Mouse (Mus musculus): Measurements from ENCODE around the gene Rac1. TPM values are rescaled to one million over a fixed set of nuclear protein-coding genes. Genes with fewer than 3 reads are reported as not detected.

The Rac1 gene
- polyA plus RNA-seq, 1 experiment from 2014 or later = 480 TPM

- no peaks in the 10 kb centered on the region for H3K36me3 ChIP-seq (ENCODE audit: control insufficient read depth, insufficient read depth, low read length)
- no peaks in the 10 kb centered on the region for H3K4me1 ChIP-seq (ENCODE audit: control insufficient read depth, insufficient read depth, low read length)
- no peak overlapping the region for H3K9ac ChIP-seq (ENCODE audit: low read length)
- WGBS = 89% methylated on average over 4 of the region's 4 CpGs
- H3K4me2 ChIP-seq = no peak overlapping the region
- no peaks in the 10 kb centered on the region for H3K27me3 ChIP-seq (ENCODE audit: control insufficient read depth, insufficient read depth, low read length)
- no peak overlapping the region for H3K4me3 ChIP-seq (ENCODE audit: low read depth, low read length)
- no peak for DNase-seq (ENCODE audit: low spot score, missing footprints)
- H3K9me3 ChIP-seq (ENCODE audit: control insufficient read depth, low read length) = no peaks in the 10 kb centered on the region
- H3K27ac ChIP-seq (ENCODE audit: low read depth, low read length) = no peak overlapping the region
- ATAC-seq (ENCODE audit: low FRiP score) = no peak
Measured at GRCm38 (mm10) chr5:143534922-143535321, 7.1 kb upstream of the Rac1 start.

GRCm38 (mm10) chr5:143530715-143531114, 2.9 kb upstream of the Rac1 start:
- Histone ChIP-seq H3K27ac (ENCODE audit: low read depth, low read length) (no peak overlapping the region), H3K4me1 (ENCODE audit: control insufficient read depth, insufficient read depth, low read length) (peaks cover 10% of the 10 kb centered on the region), H3K9ac (ENCODE audit: low read length) (no peak overlapping the region), H3K27me3 (ENCODE audit: control insufficient read depth, insufficient read depth, low read length) (no peaks in the 10 kb centered on the region), H3K36me3 (ENCODE audit: control insufficient read depth, insufficient read depth, low read length) (no peaks in the 10 kb centered on the region), H3K4me2 (no peak overlapping the region), H3K4me3 (ENCODE audit: low read depth, low read length) (no peak overlapping the region), H3K9me3 (ENCODE audit: control insufficient read depth, low read length) (no peaks in the 10 kb centered on the region)
- ATAC-seq (ENCODE audit: low FRiP score) (no peak), DNase-seq (ENCODE audit: low spot score, missing footprints) (no peak)
- WGBS = 76% methylated on average over 7 of the region's 7 CpGs

GRCm38 (mm10) chr5:143528308-143528683, 460 bp upstream of the Rac1 start:
- peaks cover 12% of the 10 kb centered on the region for H3K4me1 ChIP-seq (ENCODE audit: control insufficient read depth, insufficient read depth, low read length)
- DNase-seq (ENCODE audit: low spot score, missing footprints) = no peak
- H3K9ac ChIP-seq (ENCODE audit: low read length) = peak overlapping the region; percentile 98
- H3K36me3 ChIP-seq (ENCODE audit: control insufficient read depth, insufficient read depth, low read length) = no peaks in the 10 kb centered on the region
- H3K4me3 ChIP-seq (ENCODE audit: low read depth, low read length) = peak overlapping the region; percentile 98
- no peaks in the 10 kb centered on the region for H3K9me3 ChIP-seq (ENCODE audit: control insufficient read depth, low read length)
- WGBS = 20% methylated on average over 7 of the region's 7 CpGs
- H3K4me2 ChIP-seq = peak overlapping the region; percentile 91
- no peaks in the 10 kb centered on the region for H3K27me3 ChIP-seq (ENCODE audit: control insufficient read depth, insufficient read depth, low read length)
- H3K27ac ChIP-seq (ENCODE audit: low read depth, low read length) = peak overlapping the region; percentile 17; the same call in 1 of the 2 replicates
- ATAC-seq (ENCODE audit: low FRiP score) = peak; percentile 0; the same call in 1 of the 2 replicates

- Histone ChIP-seq H3K27ac (ENCODE audit: low read depth, low read length) (no peak overlapping the region), H3K36me3 (ENCODE audit: control insufficient read depth, insufficient read depth, low read length) (no peaks in the 10 kb centered on the region), H3K9me3 (ENCODE audit: control insufficient read depth, low read length) (no peaks in the 10 kb centered on the region), H3K27me3 (ENCODE audit: control insufficient read depth, insufficient read depth, low read length) (no peaks in the 10 kb centered on the region), H3K4me1 (ENCODE audit: control insufficient read depth, insufficient read depth, low read length) (peaks cover 12% of the 10 kb centered on the region), H3K4me3 (ENCODE audit: low read depth, low read length) (peak overlapping the region; percentile 98), H3K4me2 (peak overlapping the region; percentile 91), H3K9ac (ENCODE audit: low read length) (peak overlapping the region; percentile 98)
- DNase-seq (ENCODE audit: low spot score, missing footprints) (peak; percentile 91), ATAC-seq (ENCODE audit: low FRiP score) (no peak)
- WGBS = 13% methylated on average over 28 of the region's 28 CpGs
Measured at GRCm38 (mm10) chr5:143526698-143527331, 1.0 kb downstream of the Rac1 start.

GRCm38 (mm10) chr5:143525454-143526225, 2.2 kb downstream of the Rac1 start:
- Histone ChIP-seq H3K27me3 (ENCODE audit: control insufficient read depth, insufficient read depth, low read length) (no peaks in the 10 kb centered on the region), H3K27ac (ENCODE audit: low read depth, low read length) (no peak overlapping the region), H3K4me2 (peak overlapping the region; percentile 91), H3K36me3 (ENCODE audit: control insufficient read depth, insufficient read depth, low read length) (no peaks in the 10 kb centered on the region), H3K4me1 (ENCODE audit: control insufficient read depth, insufficient read depth, low read length) (peaks cover 12% of the 10 kb centered on the region), H3K9ac (ENCODE audit: low read length) (peak overlapping the region; percentile 98), H3K9me3 (ENCODE audit: control insufficient read depth, low read length) (no peaks in the 10 kb centered on the region), H3K4me3 (ENCODE audit: low read depth, low read length) (peak overlapping the region; percentile 98; the same call in 1 of the 2 replicates)
- ATAC-seq (ENCODE audit: low FRiP score) (no peak), DNase-seq (ENCODE audit: low spot score, missing footprints) (no peak)
- WGBS = 77% methylated on average over 7 of the region's 7 CpGs

- Histone ChIP-seq H3K4me2 (no peak overlapping the region), H3K27me3 (ENCODE audit: control insufficient read depth, insufficient read depth, low read length) (no peaks in the 10 kb centered on the region), H3K27ac (ENCODE audit: low read depth, low read length) (no peak overlapping the region), H3K36me3 (ENCODE audit: control insufficient read depth, insufficient read depth, low read length) (no peaks in the 10 kb centered on the region), H3K4me3 (ENCODE audit: low read depth, low read length) (no peak overlapping the region), H3K9ac (ENCODE audit: low read length) (no peak overlapping the region), H3K4me1 (ENCODE audit: control insufficient read depth, insufficient read depth, low read length) (peaks cover 12% of the 10 kb centered on the region), H3K9me3 (ENCODE audit: control insufficient read depth, low read length) (no peaks in the 10 kb centered on the region)
- no peak for DNase-seq (ENCODE audit: low spot score, missing footprints)
- WGBS = 94% methylated on average over 3 of the region's 3 CpGs
- no peak for ATAC-seq (ENCODE audit: low FRiP score)
Measured at GRCm38 (mm10) chr5:143522882-143523281, 5.0 kb downstream of the Rac1 start.

- Histone ChIP-seq H3K4me3 (ENCODE audit: low read depth, low read length) (no peak overlapping the region), H3K9ac (ENCODE audit: low read length) (no peak overlapping the region), H3K27me3 (ENCODE audit: control insufficient read depth, insufficient read depth, low read length) (no peaks in the 10 kb centered on the region), H3K4me2 (no peak overlapping the region), H3K9me3 (ENCODE audit: control insufficient read depth, low read length) (no peaks in the 10 kb centered on the region), H3K27ac (ENCODE audit: low read depth, low read length) (no peak overlapping the region), H3K36me3 (ENCODE audit: control insufficient read depth, insufficient read depth, low read length) (0 out of 2 replicates have a peak, but pooled peaks cover 4% of the 10 kb centered on the region), H3K4me1 (ENCODE audit: control insufficient read depth, insufficient read depth, low read length) (0 out of 2 replicates have a peak, but pooled peaks cover under 1% of the 10 kb centered on the region)
- ATAC-seq (ENCODE audit: low FRiP score) (no peak), DNase-seq (ENCODE audit: low spot score, missing footprints) (no peak)
- WGBS = 77% methylated on average over 2 of the region's 2 CpGs
Measured at GRCm38 (mm10) chr5:143520415-143520814, 7.4 kb downstream of the Rac1 start.

GRCm38 (mm10) chr5:143518045-143518591, 9.7 kb downstream of the Rac1 start:
- no peak overlapping the region for H3K9ac ChIP-seq (ENCODE audit: low read length)
- H3K4me1 ChIP-seq (ENCODE audit: control insufficient read depth, insufficient read depth, low read length) = no peaks in the 10 kb centered on the region
- ATAC-seq (ENCODE audit: low FRiP score) (no peak), DNase-seq (ENCODE audit: low spot score, missing footprints) (no peak)
- WGBS = 93% methylated on average over 6 of the region's 6 CpGs
- H3K4me3 ChIP-seq (ENCODE audit: low read depth, low read length) = no peak overlapping the region
- no peak overlapping the region for H3K27ac ChIP-seq (ENCODE audit: low read depth, low read length)
- peaks cover 8% of the 10 kb centered on the region; the same call in 1 of the 2 replicates for H3K36me3 ChIP-seq (ENCODE audit: control insufficient read depth, insufficient read depth, low read length)
- no peak overlapping the region for H3K4me2 ChIP-seq
- H3K27me3 ChIP-seq (ENCODE audit: control insufficient read depth, insufficient read depth, low read length) = no peaks in the 10 kb centered on the region
- H3K9me3 ChIP-seq (ENCODE audit: control insufficient read depth, low read length) = no peaks in the 10 kb centered on the region

GRCm38 (mm10) chr5:143517436-143517835, 10.4 kb downstream of the Rac1 start:
- no peak for ATAC-seq (ENCODE audit: low FRiP score)
- Histone ChIP-seq H3K9ac (ENCODE audit: low read length) (no peak overlapping the region), H3K4me1 (ENCODE audit: control insufficient read depth, insufficient read depth, low read length) (no peaks in the 10 kb centered on the region), H3K27me3 (ENCODE audit: control insufficient read depth, insufficient read depth, low read length) (no peaks in the 10 kb centered on the region), H3K4me2 (no peak overlapping the region), H3K4me3 (ENCODE audit: low read depth, low read length) (no peak overlapping the region), H3K27ac (ENCODE audit: low read depth, low read length) (no peak overlapping the region), H3K9me3 (ENCODE audit: control insufficient read depth, low read length) (no peaks in the 10 kb centered on the region), H3K36me3 (ENCODE audit: control insufficient read depth, insufficient read depth, low read length) (peaks cover 8% of the 10 kb centered on the region; the same call in 1 of the 2 replicates)
- 91% methylated on average over 6 of the region's 6 CpGs for WGBS
- no peak for DNase-seq (ENCODE audit: low spot score, missing footprints)
